Mouse (Mus musculus): ENCODE data around the gene Unc119.

Gene Unc119

GRCm38 (mm10) chr11:78374147-78374546 is 30.9 kb downstream of the Unc119 start:
- no peak for DNase-seq

- no peak for DNase-seq
Observed at GRCm38 (mm10) chr11:78377549-78378159, 34.4 kb downstream of the Unc119 start.

DNA sequence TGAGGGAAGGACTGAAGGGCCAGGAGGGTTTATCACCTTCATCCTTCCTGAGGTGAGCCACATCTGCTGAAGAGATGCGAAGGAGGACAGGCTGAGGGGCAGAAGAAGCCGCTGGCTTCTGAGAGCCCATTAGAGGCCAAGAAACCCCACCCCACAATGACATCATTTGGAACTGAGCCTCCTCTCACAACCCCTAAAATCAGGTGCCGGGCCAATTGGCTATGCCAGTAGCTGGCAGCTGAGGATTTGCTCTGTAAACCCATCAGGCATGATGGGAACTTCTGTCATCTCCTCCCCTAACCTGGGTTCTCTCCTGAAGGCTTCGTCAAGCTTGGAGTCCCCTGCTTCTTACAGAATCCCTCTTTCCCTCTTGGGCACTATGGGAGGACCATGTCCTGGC is 37.1 kb downstream of the Unc119 start:
- DNase-seq = no peak

- DNase-seq = no peak
Observed at GRCm38 (mm10) chr11:78380996-78381395, 37.7 kb downstream of the Unc119 start.

DNA sequence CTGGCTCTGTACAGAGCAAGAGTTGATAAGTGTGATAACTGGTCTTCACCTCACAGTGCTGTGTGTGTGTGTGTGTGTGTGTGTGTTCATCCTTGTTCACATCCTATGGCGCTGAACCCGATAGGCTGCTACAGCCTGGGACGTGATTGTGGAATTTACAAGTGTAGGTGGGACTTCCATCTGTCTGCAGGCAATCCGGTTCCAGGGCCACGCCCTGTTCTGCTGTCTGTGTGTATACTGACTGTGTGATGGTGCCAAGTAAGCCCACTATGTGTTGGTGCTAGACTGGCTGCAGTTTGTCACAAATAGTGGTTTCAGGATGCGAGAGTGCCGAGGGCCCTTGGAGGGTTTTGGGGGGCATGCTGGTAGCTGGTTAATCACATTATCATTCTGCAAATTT is 39.0 kb downstream of the Unc119 start:
- no peak for DNase-seq

GRCm38 (mm10) chr11:78382701-78383100 is 39.4 kb downstream of the Unc119 start:
- no peak for DNase-seq

DNA sequence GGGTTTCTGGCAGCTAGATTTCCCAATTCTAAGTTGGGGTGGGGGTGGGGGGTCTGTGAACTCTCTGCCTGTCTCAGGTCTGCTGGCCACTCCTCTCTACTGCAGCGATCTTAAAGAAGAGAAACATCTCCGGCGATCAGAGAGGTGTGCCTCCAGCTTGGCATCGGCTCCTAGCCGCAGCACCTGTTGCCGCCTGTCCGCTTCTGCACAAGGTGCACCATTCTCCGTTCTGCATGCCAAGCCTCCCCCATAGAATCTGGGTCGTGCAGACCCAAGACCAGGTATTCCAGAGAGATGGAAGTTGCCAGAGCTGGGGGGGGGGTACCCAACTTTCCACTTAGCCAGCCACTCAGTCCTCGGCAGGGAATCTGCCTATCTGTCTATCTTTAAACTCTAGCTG is 42.5 kb downstream of the Unc119 start:
- DNase-seq = no peak

GRCm38 (mm10) chr11:78386508-78387043 is 43.3 kb downstream of the Unc119 start, which contains the start of gene Foxn1:
Foxn1 (minus strand) TSS chr11:78386558.
- DNase-seq = no peak

DNA sequence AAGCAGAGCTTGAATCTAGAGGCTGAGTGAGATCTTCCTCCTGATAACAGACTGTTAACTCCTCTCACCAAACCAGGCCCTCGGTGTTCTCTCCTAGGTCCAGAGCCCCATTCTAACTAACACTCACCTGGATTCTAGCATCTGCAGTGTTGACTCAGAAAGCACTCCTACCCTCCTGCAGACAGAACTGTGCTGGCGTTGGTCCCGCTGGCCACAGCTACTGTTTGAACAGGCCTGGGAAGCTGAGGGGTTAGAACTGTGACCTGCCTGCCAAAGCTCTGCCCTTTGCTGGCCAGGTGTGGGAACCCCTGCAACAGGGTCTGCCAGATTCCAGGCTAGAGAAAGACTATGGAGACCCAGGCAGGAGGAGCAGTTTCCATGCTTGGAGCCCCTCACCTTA is 49.4 kb downstream of the Unc119 start:
- DNase-seq = no peak

- DNase-seq = no peak
Observed at GRCm38 (mm10) chr11:78396950-78397349, 53.7 kb downstream of the Unc119 start.

GRCm38 (mm10) chr11:78397397-78397796 is 54.1 kb downstream of the Unc119 start:
- peak; percentile 36 for DNase-seq

DNA sequence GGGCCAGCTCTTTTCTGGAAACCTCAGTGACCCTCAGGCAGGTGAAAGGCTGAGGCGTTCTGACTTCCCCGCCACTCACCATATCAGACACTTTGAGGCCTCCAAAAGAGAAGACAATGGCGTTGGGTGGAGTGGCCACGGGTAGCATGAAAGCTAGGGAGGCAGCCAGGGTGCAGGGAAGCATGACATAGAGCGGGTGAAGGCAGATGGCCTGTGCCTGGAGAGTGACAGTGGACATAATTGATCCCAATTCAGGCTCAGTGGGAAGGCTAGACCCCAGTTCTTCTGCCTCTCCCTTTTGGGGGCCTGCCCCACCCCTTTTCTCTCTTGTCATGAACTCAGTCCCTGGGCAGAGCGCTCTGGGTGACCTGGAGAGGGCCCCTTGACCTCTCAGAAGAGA is 54.9 kb downstream of the Unc119 start:
- no peak for DNase-seq

Measured in cerebellum, adult 11 months (tissue).